Mouse (Mus musculus) heart, embryonic 11.5 days (tissue): Measurements from ENCODE around the gene Ccdc30. TPM values are rescaled to one million over a fixed set of nuclear protein-coding genes. Genes with fewer than 3 reads are reported as not detected.
"Not testable (repeated sequence)": the region's sequence is repeated elsewhere in the genome, so short reads cannot be mapped to it uniquely, and the experiment has no call there.

ENCODE experiments used
- ATAC-seq: fragments of 200-750 bp; cut with Nextera tagmentation; replicated peaks from 2 replicates; pipeline ENCODE4 v1.8.0; 2017; ENCODE audit warnings: moderate library complexity; ENCODE audit not compliant: insufficient number of reproducible peaks, low FRiP score, low TSS enrichment
- H3K27ac ChIP-seq: fragments of 300-500 bp; sonication (generic); 2 replicates; pipeline ENCODE4 v1.5.1; 2014; ENCODE audit warnings: mild to moderate bottlenecking, low read depth, low read length
- H3K27me3 ChIP-seq: fragments of 300-500 bp; sonication (generic); 2 replicates; pipeline ENCODE4 v1.6.1; 2014; ENCODE audit warnings: mild to moderate bottlenecking, low read length, mixed read lengths; ENCODE audit not compliant: control insufficient read depth, insufficient read depth
- H3K36me3 ChIP-seq: fragments of 300-500 bp; sonication (generic); 2 replicates; pipeline ENCODE4 v1.6.1; 2014; ENCODE audit warnings: mild to moderate bottlenecking, low read length, moderate library complexity, mixed read lengths; ENCODE audit not compliant: control insufficient read depth, insufficient read depth
- H3K4me1 ChIP-seq: fragments of 300-500 bp; sonication (generic); 2 replicates; pipeline ENCODE4 v1.6.1; 2014; ENCODE audit warnings: low read length; ENCODE audit not compliant: control insufficient read depth, insufficient read depth
- H3K4me2 ChIP-seq: fragments of 300-500 bp; sonication (generic); 2 replicates; pipeline ENCODE4 v1.6.1; 2014; ENCODE audit warnings: mild to moderate bottlenecking, moderate library complexity
- H3K4me3 ChIP-seq: fragments of 300-500 bp; sonication (generic); 2 replicates; pipeline ENCODE4 v1.5.1; 2014; ENCODE audit warnings: low read depth, low read length
- H3K9ac ChIP-seq: fragments of 300-500 bp; sonication (generic); 2 replicates; pipeline ENCODE4 v1.6.1; 2014; ENCODE audit warnings: mild to moderate bottlenecking, low read depth, low read length, moderate library complexity
- H3K9me3 ChIP-seq: fragments of 300-500 bp; sonication (generic); replicated peaks from 2 replicates; pipeline ENCODE4 v1.6.1; 2016; ENCODE audit warnings: low read length; ENCODE audit not compliant: control insufficient read depth
- WGBS: fragments of 180-500 bp; shearing (Covaris S2); extraction: QIAGEN DNeasy Blood & Tissue Kit; methylation state at CpG from one replicate; pipeline ENCODE4 v1.1.7; 2014; ENCODE audit not compliant: insufficient replicate concordance; 5-methylcytosine and 5-hydroxymethylcytosine counted together
- polyA plus RNA-seq: library from polyadenylated mRNA; unstranded; fragments of >200 nt; fragmentation: Nextera tagmentation; extraction: Ambion mirVana; gene quantifications from 2 replicates; pipeline ENCODE4 v1.2.1, GENCODE M21; 2014

Gene Ccdc30
- polyA plus RNA-seq, 1 experiment from 2014 or later: 3.9 TPM

DNA sequence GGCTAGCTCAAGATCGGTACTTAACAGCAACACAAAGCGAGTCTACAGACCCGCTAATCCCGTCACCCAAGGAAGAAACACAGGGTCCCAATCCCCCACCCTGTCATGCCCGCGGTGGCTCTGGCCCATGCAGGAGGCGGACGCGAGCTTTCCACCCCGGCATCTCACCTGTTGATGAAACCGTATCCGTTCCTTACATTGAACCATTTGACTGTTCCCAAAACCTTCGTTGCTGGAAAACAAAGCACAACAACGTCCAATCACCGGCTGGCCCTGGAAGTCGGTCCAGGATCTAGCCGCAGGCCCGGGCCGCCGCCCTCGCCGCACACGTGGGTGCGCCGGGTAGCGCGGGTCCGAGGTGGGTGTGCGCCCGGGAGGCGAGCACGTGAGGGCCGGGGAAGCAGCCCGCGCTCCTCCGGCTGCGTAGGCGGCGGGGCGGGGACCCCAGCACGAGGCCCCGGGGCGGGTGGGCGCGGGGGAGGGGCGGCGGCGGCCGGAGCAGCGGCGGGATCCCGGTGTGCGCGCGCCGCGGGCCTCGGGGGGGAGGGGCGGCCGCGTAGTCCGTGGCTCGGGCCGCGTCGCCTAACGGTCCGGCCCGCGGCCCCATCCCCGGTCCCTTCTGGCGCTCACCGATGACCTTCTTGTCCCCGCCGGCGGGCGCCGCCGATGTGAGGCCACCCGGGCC is 121.6 kb downstream of the Ccdc30 start:
- H3K9me3 ChIP-seq: no peaks in the 10 kb centered on the region
- peak overlapping the region; percentile 84 for H3K27ac ChIP-seq
- peak overlapping the region; percentile 91 for H3K4me2 ChIP-seq
- ATAC-seq: peak; percentile 33
- peaks cover 6% of the 10 kb centered on the region for H3K36me3 ChIP-seq
- H3K4me3 ChIP-seq: peak overlapping the region; percentile 87
- peak overlapping the region; percentile 94 for H3K9ac ChIP-seq
- peaks cover 18% of the 10 kb centered on the region; the same call in 1 of the 2 replicates for H3K4me1 ChIP-seq
- WGBS: under 1% methylated on average over 54 of the region's 80 CpGs
- H3K27me3 ChIP-seq: no peaks in the 10 kb centered on the region

DNA sequence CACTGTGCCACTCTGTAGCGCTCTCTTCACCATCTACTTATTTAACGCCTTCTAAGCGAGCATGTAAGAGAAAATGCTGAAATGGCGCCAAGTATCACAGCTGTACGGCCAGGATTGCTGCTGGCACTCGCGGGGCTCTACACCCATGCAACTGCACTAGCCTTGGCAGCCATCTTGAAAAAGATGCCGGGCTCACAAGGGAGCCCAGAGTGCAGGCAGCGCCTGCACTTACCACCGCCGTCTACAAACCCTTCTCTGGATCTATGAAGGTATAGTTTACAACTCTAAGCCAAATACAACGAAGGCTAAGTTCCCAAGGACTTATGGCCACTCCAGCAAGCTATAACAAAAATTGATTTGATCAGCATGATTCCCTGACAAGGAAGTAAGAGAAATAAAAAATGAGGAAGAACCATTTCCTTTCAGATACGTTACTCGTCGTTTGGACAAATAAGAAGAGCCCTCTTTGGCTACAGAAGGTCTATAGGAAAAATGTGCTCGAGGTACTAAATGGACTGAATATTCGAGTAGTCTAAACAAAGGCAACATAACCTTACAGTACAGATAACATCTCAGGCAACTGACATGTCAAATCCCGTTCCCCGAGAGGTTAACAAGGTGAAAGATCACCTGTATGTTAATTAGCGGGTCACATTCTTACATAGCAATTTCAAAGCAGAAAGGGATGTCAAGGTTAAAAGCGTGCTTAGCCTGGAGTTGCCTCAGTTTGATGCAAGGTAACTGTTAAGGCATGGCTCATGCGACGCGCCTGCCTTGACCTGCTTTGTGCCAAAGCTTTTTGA is 122.3 kb downstream of the Ccdc30 start:
- H3K9me3 ChIP-seq: no peaks in the 10 kb centered on the region
- peak overlapping the region; percentile 91 for H3K4me2 ChIP-seq
- peaks cover 6% of the 10 kb centered on the region for H3K36me3 ChIP-seq
- whole genome bisulfite sequencing: under 1% methylated on average over 24 of the region's 24 CpGs
- peak overlapping the region; percentile 94 for H3K9ac ChIP-seq
- H3K4me1 ChIP-seq: peaks cover 18% of the 10 kb centered on the region; the same call in 1 of the 2 replicates
- H3K27me3 ChIP-seq: no peaks in the 10 kb centered on the region
- H3K27ac ChIP-seq: peak overlapping the region; percentile 84; the same call in 1 of the 2 replicates
- no peak for ATAC-seq
- H3K4me3 ChIP-seq: peak overlapping the region; percentile 87

DNA sequence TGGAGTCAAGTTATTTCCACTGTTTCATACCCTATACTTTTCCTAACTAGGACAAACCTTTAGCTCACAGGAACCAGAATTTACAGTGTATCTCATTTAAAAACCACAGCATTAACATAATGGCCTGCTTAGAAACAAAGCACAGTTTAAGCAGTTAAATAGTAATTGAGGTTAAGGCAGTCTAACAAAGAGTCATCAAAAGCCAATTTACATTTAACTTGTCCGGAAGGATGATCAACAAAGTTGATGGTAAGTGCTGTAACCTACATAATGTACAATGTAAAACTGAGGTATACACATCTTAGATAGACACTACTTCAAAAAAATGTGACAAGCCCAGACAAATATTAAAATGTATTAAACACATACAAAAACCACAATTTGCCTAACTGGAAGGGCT is 123.4 kb downstream of the Ccdc30 start:
- ATAC-seq: no peak
- peaks cover 6% of the 10 kb centered on the region for H3K36me3 ChIP-seq
- no peaks in the 10 kb centered on the region for H3K9me3 ChIP-seq
- H3K4me3 ChIP-seq: peak overlapping the region; percentile 87
- H3K9ac ChIP-seq: peak overlapping the region; percentile 94
- H3K27me3 ChIP-seq: no peaks in the 10 kb centered on the region
- peak overlapping the region; percentile 91 for H3K4me2 ChIP-seq
- H3K27ac ChIP-seq: no peak overlapping the region
- 90% methylated on average over 1 of the region's 1 CpGs for WGBS
- peaks cover 18% of the 10 kb centered on the region; the same call in 1 of the 2 replicates for H3K4me1 ChIP-seq

DNA sequence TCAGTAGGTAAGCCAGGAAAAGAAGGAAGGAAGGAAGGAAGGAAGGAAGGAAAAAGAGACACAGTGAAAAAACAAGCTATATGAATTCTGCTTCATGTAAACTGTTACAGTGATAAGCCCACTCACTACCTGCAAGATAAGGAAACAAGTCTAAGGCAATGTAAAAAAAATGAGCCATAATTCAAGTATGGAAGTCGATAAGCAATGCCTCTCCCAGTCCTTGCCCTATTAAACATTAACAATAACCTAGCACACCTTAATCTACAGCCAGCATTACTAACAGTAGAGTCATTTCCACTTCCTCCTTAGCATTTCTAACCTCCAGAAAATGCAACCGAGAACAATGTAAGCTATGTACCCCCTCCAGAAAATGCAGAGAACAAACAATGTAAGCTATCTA is 130.0 kb downstream of the Ccdc30 start:
- Histone ChIP-seq H3K27ac (no peak overlapping the region), H3K36me3 (peaks cover 18% of the 10 kb centered on the region), H3K9me3 (no peaks in the 10 kb centered on the region), H3K9ac (no peak overlapping the region), H3K27me3 (no peaks in the 10 kb centered on the region), H3K4me3 (no peak overlapping the region), H3K4me1 (0 out of 2 replicates have a peak, but pooled peaks cover under 1% of the 10 kb centered on the region), H3K4me2 (no peak overlapping the region)
- 69% methylated on average over 2 of the region's 2 CpGs for WGBS
- ATAC-seq: no peak

DNA sequence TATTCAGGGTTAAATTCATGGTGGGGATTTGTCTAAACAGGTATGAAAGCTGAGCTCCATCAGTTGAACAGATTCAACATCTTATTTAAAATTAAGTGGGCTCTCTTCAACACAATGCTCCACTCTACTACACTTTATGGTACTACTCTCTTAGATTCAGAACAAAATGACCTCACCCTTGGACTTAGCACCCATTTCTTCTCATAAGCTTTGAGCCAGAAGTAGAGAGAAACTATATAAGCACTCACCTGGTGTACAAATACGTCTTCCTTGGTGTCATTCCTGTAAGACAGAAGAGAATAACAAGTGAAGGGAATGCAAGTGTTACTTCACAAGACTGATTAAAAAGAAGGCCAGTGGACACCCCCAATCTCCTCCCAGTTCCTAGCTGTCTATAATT is 130.5 kb downstream of the Ccdc30 start:
- ATAC-seq: no peak
- H3K36me3 ChIP-seq: peaks cover 20% of the 10 kb centered on the region
- 80% methylated on average over 1 of the region's 1 CpGs for WGBS

DNA sequence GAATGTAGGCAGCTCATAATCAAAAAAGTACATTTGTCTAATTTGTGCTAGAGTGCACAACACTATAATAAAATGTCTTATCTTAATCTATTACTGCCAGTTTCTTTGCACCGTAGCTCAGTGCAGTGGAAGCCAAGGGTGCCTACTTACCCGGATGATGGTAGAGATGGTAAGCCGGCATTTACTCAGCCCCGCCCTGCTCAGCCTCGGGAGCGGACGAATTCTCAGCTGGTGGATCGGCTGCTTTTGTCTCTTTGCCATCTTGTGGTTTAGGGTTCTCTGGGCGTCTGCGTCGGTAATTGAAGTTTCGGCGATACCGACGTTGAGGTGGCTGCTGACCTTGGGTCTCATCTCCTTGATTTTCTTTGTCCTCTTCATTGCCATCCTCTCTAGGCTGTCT is 136.5 kb downstream of the Ccdc30 start:
- peaks cover 34% of the 10 kb centered on the region for H3K36me3 ChIP-seq
- not testable (repeated sequence) for H3K4me2 ChIP-seq, H3K9me3 ChIP-seq, H3K9ac ChIP-seq, ATAC-seq, H3K27me3 ChIP-seq, H3K4me1 ChIP-seq, H3K27ac ChIP-seq, H3K4me3 ChIP-seq
- WGBS: 91% methylated on average over 15 of the region's 15 CpGs

More for the DNA sequence above, 130.5 kb downstream of the Ccdc30 start:
- Histone ChIP-seq H3K4me2 (no peak overlapping the region), H3K4me3 (no peak overlapping the region), H3K27me3 (no peaks in the 10 kb centered on the region), H3K27ac (no peak overlapping the region), H3K9me3 (no peaks in the 10 kb centered on the region), H3K9ac (no peak overlapping the region), H3K4me1 (no peaks in the 10 kb centered on the region)

DNA sequence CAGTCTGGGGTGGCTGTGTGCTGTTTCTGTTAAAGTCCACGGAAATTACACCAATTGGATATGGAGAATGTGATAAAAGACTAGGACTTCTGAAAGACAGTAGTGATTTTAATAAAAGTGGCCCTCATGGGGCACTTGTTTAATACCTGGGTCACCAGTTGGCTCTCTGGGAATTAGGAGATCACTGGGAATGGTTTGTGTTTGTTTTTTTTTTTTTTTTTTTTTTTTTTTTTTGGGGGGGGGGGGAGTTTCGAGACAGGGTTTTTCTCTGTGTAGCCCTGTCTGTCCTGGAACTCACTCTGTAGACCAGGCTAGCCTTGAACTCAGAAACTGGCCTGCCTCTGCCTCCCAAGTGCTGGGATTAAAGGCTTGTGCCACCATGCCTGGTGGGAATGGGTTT is 139.6 kb downstream of the Ccdc30 start:
- Histone ChIP-seq H3K27ac (peak overlapping the region; percentile 18), H3K9me3 (no peaks in the 10 kb centered on the region), H3K9ac (no peak overlapping the region), H3K4me3 (no peak overlapping the region), H3K36me3 (peaks cover 39% of the 10 kb centered on the region), H3K4me1 (no peaks in the 10 kb centered on the region), H3K4me2 (no peak overlapping the region), H3K27me3 (no peaks in the 10 kb centered on the region)
- 75% methylated on average over 2 of the region's 2 CpGs for WGBS
- no peak for ATAC-seq

DNA sequence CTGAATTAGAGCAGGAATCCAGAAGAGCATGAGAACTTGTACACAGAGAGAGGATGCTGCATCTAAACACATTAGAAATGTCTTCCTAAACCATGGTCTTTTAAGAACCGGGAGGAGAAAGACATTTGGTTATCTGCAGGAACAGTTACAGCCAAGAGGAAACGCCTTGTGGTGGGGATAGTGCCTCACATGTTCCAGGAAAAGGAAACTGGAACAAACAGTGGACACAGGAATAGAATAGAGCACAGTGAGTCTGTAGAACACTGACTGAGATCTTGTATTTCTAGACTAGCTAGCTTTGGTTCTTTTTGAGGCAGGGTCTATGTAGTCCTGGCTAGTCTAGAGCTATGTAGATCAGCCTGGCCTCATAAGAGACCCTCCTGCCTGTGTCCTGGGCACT is 140.1 kb downstream of the Ccdc30 start:
- Histone ChIP-seq H3K9ac (no peak overlapping the region), H3K27ac (peak overlapping the region; percentile 18), H3K9me3 (no peaks in the 10 kb centered on the region), H3K36me3 (peaks cover 40% of the 10 kb centered on the region), H3K4me2 (no peak overlapping the region), H3K4me1 (no peaks in the 10 kb centered on the region), H3K27me3 (no peaks in the 10 kb centered on the region), H3K4me3 (no peak overlapping the region)
- ATAC-seq: peak; percentile 39; the same call in 1 of the 2 replicates
- WGBS: 55% methylated on average over 2 of the region's 2 CpGs
